Mouse (Mus musculus) midbrain, embryonic 11.5 days (tissue): ENCODE measurements at regions not wholly inside any gene's neighbourhood (a gene's known extent, or its start where the extent isn't known, plus 50 kb on each side); places are given as distances from the start of the nearest gene placed in this dataset.

Experiments
- ATAC-seq: fragments of 200-750 bp; cut with Nextera tagmentation; 2 replicates; pipeline ENCODE4 v1.8.0; 2017; ENCODE audit warnings: moderate TSS enrichment, moderate library complexity; ENCODE audit not compliant: low FRiP score
- DNase-seq: peaks from one replicate; pipeline ENCODE4 v3.0.0; 2015; ENCODE audit warnings: low spot score; ENCODE audit errors: missing footprints
- H3K27ac ChIP-seq: fragments of 300-500 bp; sonication (generic); 2 replicates; pipeline ENCODE4 v1.5.1; 2014; ENCODE audit warnings: low read depth, low read length
- H3K27me3 ChIP-seq: fragments of 300-500 bp; sonication (generic); 2 replicates; pipeline ENCODE4 v1.6.1; 2014; ENCODE audit warnings: mild to moderate bottlenecking, low read length, moderate library complexity, mixed read lengths; ENCODE audit not compliant: control insufficient read depth, insufficient read depth
- H3K36me3 ChIP-seq: fragments of 300-500 bp; sonication (generic); 2 replicates; pipeline ENCODE4 v1.6.1; 2014; ENCODE audit warnings: mild to moderate bottlenecking, low read length, moderate library complexity, mixed read lengths; ENCODE audit not compliant: control insufficient read depth, insufficient read depth
- H3K4me1 ChIP-seq: fragments of 300-500 bp; sonication (generic); 2 replicates; pipeline ENCODE4 v1.6.1; 2014; ENCODE audit warnings: low read length; ENCODE audit not compliant: control insufficient read depth, insufficient read depth
- H3K4me2 ChIP-seq: fragments of 300-500 bp; sonication (generic); 2 replicates; pipeline ENCODE4 v1.6.1; 2014; ENCODE audit warnings: mild to moderate bottlenecking, moderate library complexity
- H3K4me3 ChIP-seq: fragments of 300-500 bp; sonication (generic); 2 replicates; pipeline ENCODE4 v1.5.1; 2014; ENCODE audit warnings: low read depth, low read length
- H3K9ac ChIP-seq: fragments of 300-500 bp; sonication (generic); 2 replicates; pipeline ENCODE4 v1.6.1; 2014; ENCODE audit warnings: low read length
- H3K9me3 ChIP-seq: fragments of 300-500 bp; sonication (generic); 2 replicates; pipeline ENCODE4 v1.6.1; 2016; ENCODE audit warnings: low read length; ENCODE audit not compliant: control insufficient read depth
- whole genome bisulfite sequencing: fragments of 180-500 bp; shearing (Covaris S2); extraction: QIAGEN DNeasy Blood & Tissue Kit; methylation state at CpG from one replicate; pipeline ENCODE4 v1.1.7; 2014; 5-methylcytosine and 5-hydroxymethylcytosine counted together

GRCm38 (mm10) chr15:52967801-52968235, 916.9 kb upstream of the Gm7489 start:
- H3K9ac ChIP-seq: no peak overlapping the region
- DNase-seq (no peak), ATAC-seq (peak; percentile 54; the same call in 1 of the 2 replicates)
- no peaks in the 10 kb centered on the region for H3K27me3 ChIP-seq
- H3K36me3 ChIP-seq: no peaks in the 10 kb centered on the region
- H3K27ac ChIP-seq: no peak overlapping the region
- no peak overlapping the region for H3K4me2 ChIP-seq
- H3K4me1 ChIP-seq: 0 out of 2 replicates have a peak, but pooled peaks cover 5% of the 10 kb centered on the region
- H3K9me3 ChIP-seq: no peaks in the 10 kb centered on the region
- WGBS: 8% methylated on average over 4 of the region's 4 CpGs
- no peak overlapping the region for H3K4me3 ChIP-seq

GRCm38 (mm10) chr15:52982821-52983220, 901.9 kb upstream of the Gm7489 start:
- no peak overlapping the region for H3K4me2 ChIP-seq
- no peak overlapping the region for H3K4me3 ChIP-seq
- ATAC-seq: no peak
- no peak overlapping the region for H3K9ac ChIP-seq
- no peak overlapping the region for H3K27ac ChIP-seq
- WGBS: 88% methylated on average over 2 of the region's 2 CpGs
- no peaks in the 10 kb centered on the region for H3K36me3 ChIP-seq
- DNase-seq: no peak
- H3K27me3 ChIP-seq: no peaks in the 10 kb centered on the region
- no peaks in the 10 kb centered on the region for H3K9me3 ChIP-seq
- H3K4me1 ChIP-seq: no peaks in the 10 kb centered on the region

GRCm38 (mm10) chr15:52990580-52990979, 894.1 kb upstream of the Gm7489 start:
- H3K4me2 ChIP-seq: no peak overlapping the region
- H3K27ac ChIP-seq: no peak overlapping the region
- no peak overlapping the region for H3K4me3 ChIP-seq
- no peaks in the 10 kb centered on the region for H3K36me3 ChIP-seq
- H3K27me3 ChIP-seq: no peaks in the 10 kb centered on the region
- ATAC-seq (no peak), DNase-seq (no peak)
- H3K9me3 ChIP-seq: no peaks in the 10 kb centered on the region
- H3K9ac ChIP-seq: no peak overlapping the region
- no peaks in the 10 kb centered on the region for H3K4me1 ChIP-seq

- ATAC-seq: no peak
- H3K4me1 ChIP-seq: no peaks in the 10 kb centered on the region
- WGBS: 90% methylated on average over 1 of the region's 1 CpGs
- no peaks in the 10 kb centered on the region for H3K36me3 ChIP-seq
- H3K9me3 ChIP-seq: no peaks in the 10 kb centered on the region
- no peak overlapping the region for H3K9ac ChIP-seq
- H3K27ac ChIP-seq: no peak overlapping the region
- DNase-seq: no peak
- no peak overlapping the region for H3K4me3 ChIP-seq
- no peaks in the 10 kb centered on the region for H3K27me3 ChIP-seq
- H3K4me2 ChIP-seq: no peak overlapping the region
These were observed 890.4 kb upstream of the Gm7489 start for GRCm38 (mm10) chr15:52994351-52994750.

GRCm38 (mm10) chr15:52999200-52999599, 885.5 kb upstream of the Gm7489 start:
- H3K4me3 ChIP-seq: no peak overlapping the region
- no peaks in the 10 kb centered on the region for H3K4me1 ChIP-seq
- no peak for DNase-seq
- H3K4me2 ChIP-seq: no peak overlapping the region
- no peak overlapping the region for H3K27ac ChIP-seq
- no peak for ATAC-seq
- H3K9me3 ChIP-seq: no peaks in the 10 kb centered on the region
- H3K36me3 ChIP-seq: no peaks in the 10 kb centered on the region
- H3K9ac ChIP-seq: no peak overlapping the region
- no peaks in the 10 kb centered on the region for H3K27me3 ChIP-seq
- 92% methylated on average over 2 of the region's 2 CpGs for WGBS

GRCm38 (mm10) chr15:52999776-53000175, 884.9 kb upstream of the Gm7489 start:
- WGBS: 68% methylated on average over 2 of the region's 2 CpGs
- no peak overlapping the region for H3K4me3 ChIP-seq
- no peaks in the 10 kb centered on the region for H3K4me1 ChIP-seq
- H3K36me3 ChIP-seq: no peaks in the 10 kb centered on the region
- DNase-seq (no peak), ATAC-seq (no peak)
- H3K4me2 ChIP-seq: no peak overlapping the region
- no peaks in the 10 kb centered on the region for H3K27me3 ChIP-seq
- no peak overlapping the region for H3K9ac ChIP-seq
- H3K9me3 ChIP-seq: no peaks in the 10 kb centered on the region
- no peak overlapping the region for H3K27ac ChIP-seq

GRCm38 (mm10) chr15:53001429-53001828, 883.3 kb upstream of the Gm7489 start:
- ATAC-seq (no peak), DNase-seq (no peak)
- no peak overlapping the region for H3K27ac ChIP-seq
- H3K9me3 ChIP-seq: no peaks in the 10 kb centered on the region
- no peaks in the 10 kb centered on the region for H3K27me3 ChIP-seq
- no peak overlapping the region for H3K9ac ChIP-seq
- no peaks in the 10 kb centered on the region for H3K36me3 ChIP-seq
- H3K4me2 ChIP-seq: no peak overlapping the region
- H3K4me3 ChIP-seq: no peak overlapping the region
- 81% methylated on average over 3 of the region's 3 CpGs for WGBS
- H3K4me1 ChIP-seq: no peaks in the 10 kb centered on the region

- H3K36me3 ChIP-seq: no peaks in the 10 kb centered on the region
- no peak for ATAC-seq
- no peaks in the 10 kb centered on the region for H3K9me3 ChIP-seq
- H3K4me1 ChIP-seq: no peaks in the 10 kb centered on the region
- H3K9ac ChIP-seq: no peak overlapping the region
- 94% methylated on average over 4 of the region's 4 CpGs for WGBS
- H3K4me2 ChIP-seq: no peak overlapping the region
- H3K27ac ChIP-seq: no peak overlapping the region
- H3K27me3 ChIP-seq: no peaks in the 10 kb centered on the region
- DNase-seq: no peak
- no peak overlapping the region for H3K4me3 ChIP-seq
These were observed 882.7 kb upstream of the Gm7489 start for GRCm38 (mm10) chr15:53001964-53002363.

- no peaks in the 10 kb centered on the region for H3K27me3 ChIP-seq
- H3K9ac ChIP-seq: no peak overlapping the region
- H3K36me3 ChIP-seq: no peaks in the 10 kb centered on the region
- H3K4me1 ChIP-seq: no peaks in the 10 kb centered on the region
- H3K27ac ChIP-seq: no peak overlapping the region
- no peak overlapping the region for H3K4me2 ChIP-seq
- ATAC-seq: no peak
- no peak for DNase-seq
- no peak overlapping the region for H3K4me3 ChIP-seq
- no peaks in the 10 kb centered on the region for H3K9me3 ChIP-seq
These were observed 880.6 kb upstream of the Gm7489 start for GRCm38 (mm10) chr15:53004078-53004477.

GRCm38 (mm10) chr15:53006844-53007243, 877.9 kb upstream of the Gm7489 start:
- Histone ChIP-seq H3K9ac (no peak overlapping the region), H3K36me3 (no peaks in the 10 kb centered on the region), H3K4me3 (no peak overlapping the region), H3K9me3 (no peaks in the 10 kb centered on the region), H3K27ac (no peak overlapping the region), H3K4me2 (no peak overlapping the region), H3K4me1 (no peaks in the 10 kb centered on the region), H3K27me3 (no peaks in the 10 kb centered on the region)
- ATAC-seq: no peak
- 77% methylated on average over 1 of the region's 1 CpGs for WGBS
- no peak for DNase-seq
